Mouse (Mus musculus) adrenal gland, adult 10 weeks (tissue): ENCODE measurements around the gene Tmem232. TPM values are rescaled to one million over a fixed set of nuclear protein-coding genes. Genes with fewer than 3 reads are reported as not detected.

ENCODE experiments used
- polyA plus RNA-seq: library from polyadenylated mRNA; stranded (reverse); fragments of 350-450 nt; fragmentation: Illumina TruSeq; extraction: RNeasy Lipid Tissue Mini Kit (QIAGEN cat#74804); gene quantifications from one replicate; pipeline ENCODE4 v1.2.3, GENCODE M21; 2014; ENCODE audit warnings: low read depth, low replicate concordance

Gene Tmem232
- polyA plus RNA-seq: not detected

DNA sequence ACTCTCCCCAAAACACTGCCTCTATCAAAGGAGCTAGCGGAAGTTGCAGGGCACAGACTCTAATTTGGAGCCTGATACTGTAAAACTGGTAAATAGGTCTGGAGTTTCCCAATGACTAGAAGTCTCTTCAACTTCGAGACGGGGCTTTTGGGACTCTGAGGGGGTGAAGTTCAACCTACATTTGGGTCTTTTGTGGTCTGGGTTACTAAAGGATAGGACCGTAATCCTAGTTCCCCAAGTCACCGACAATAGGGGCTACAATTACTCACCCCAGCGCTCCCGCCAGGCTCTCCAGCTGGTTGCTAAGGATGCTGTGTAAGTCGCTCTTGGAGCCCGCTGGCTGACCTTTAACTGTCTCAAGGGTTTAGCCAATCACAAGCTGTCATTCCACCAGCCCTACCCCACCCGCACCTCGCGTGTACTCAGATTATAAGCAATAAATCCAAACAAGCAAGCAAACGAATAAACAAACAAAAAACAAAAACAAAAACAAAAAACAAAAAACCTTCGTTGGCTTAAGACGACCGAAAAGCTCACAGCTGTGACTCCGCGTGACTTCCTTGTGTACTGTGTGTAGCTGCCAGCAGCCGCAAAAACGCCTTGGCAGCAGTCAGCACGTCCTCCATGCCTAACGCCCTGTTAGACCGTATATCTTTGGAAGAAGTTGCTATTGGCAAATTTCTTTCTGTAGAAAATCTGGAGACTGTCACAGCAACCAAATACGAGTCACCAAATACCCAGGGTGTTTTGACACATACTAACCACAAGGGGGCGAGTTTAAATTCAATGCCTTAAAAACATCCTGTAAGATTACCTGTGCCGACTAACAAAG is at the start of gene Tmem232:
Gene Tmem232 (minus strand): TSS at position 342 of the 832 bp plus-strand sequence.

Other genes starting within 250 kb of the Tmem232 start
- 426 TPM for gene Vapa, start 72.8 kb upstream of the Tmem232 start, polyA plus RNA-seq
- gene Txndc2, start 101.4 kb upstream of the Tmem232 start, polyA plus RNA-seq: 24.9 TPM
- 86.8 TPM for gene Rab31, start 232.0 kb upstream of the Tmem232 start, polyA plus RNA-seq
- gene Ppp4r1, start 241.8 kb upstream of the Tmem232 start, polyA plus RNA-seq: 36.5 TPM